Mouse (Mus musculus): ENCODE measurements around the gene Irak1bp1. TPM values are rescaled to one million over a fixed set of nuclear protein-coding genes. Genes with fewer than 3 reads are reported as not detected.

Irak1bp1 gene
- total RNA-seq, 1 experiment from 2014 or later: 3.9 TPM

DNA sequence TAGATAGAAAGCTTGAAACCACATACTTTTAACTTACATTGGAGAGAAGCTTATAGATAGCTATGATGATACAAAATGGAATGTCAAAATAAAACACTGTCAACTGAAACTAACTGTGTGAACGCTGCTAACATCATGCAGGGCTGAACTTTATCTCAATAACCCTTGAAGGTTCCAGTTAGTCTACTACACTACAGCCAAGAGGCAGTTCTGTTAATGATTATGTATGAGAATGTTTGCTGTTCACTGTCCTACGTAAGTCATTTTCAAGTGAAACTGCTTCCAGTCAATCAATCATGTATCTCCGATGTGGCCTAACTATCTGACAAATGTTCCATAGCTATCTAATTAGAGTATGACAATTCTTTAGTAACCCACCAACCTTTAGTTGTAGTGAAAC lies 38.4 kb downstream of the Irak1bp1 start:
- ATAC-seq (replicated peaks; ENCODE audit: low read depth, poor library complexity, severe bottlenecking): no peak

- no peak for ATAC-seq (replicated peaks; ENCODE audit: low read depth, poor library complexity, severe bottlenecking)
Observed at GRCm38 (mm10) chr9:82877078-82877477, 47.7 kb downstream of the Irak1bp1 start.

DNA sequence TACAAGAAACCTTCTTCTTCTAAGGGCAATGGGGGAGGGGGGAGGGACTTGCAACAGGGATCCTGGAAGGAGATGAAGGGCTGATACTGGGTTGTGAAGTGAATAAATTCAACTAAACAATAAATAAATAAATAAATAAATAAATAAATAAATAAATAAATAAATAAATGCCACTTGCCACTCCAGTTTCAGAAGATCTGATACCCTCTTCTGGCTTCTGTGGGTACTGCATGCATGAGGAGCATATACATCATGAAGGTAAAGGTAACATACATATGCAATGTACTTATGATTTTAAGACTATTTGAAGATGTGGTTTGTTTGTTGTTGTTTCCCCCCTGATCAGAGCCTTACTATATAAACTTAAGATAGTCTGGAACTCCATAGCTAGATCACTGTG lies 54.8 kb downstream of the Irak1bp1 start:
- ATAC-seq (replicated peaks; ENCODE audit: low read depth, poor library complexity, severe bottlenecking): no peak

- ATAC-seq (replicated peaks; ENCODE audit: low read depth, poor library complexity, severe bottlenecking): no peak
Observed at GRCm38 (mm10) chr9:82888645-82889044, 59.3 kb downstream of the Irak1bp1 start.

Other genes with a start within 250 kb of the Irak1bp1 start
- 170 and 191 TPM in 2 replicates for gene Phip, start 146.0 kb downstream of the Irak1bp1 start, total RNA-seq (2017)

Measured in common myeloid progenitor, adult 5-6 weeks (primary cell).